Mouse (Mus musculus) cerebellum, postnatal 10 days (tissue): ENCODE results near the gene Timm22.
A peak's percentile ranks its signal among the peaks of the same experiment; 100 is the strongest.

Experiments
- DNase-seq, 2 experiments: peaks; one replicate each; pipeline ENCODE4 v3.0.0; 2021; ENCODE audit warnings: mixed read lengths in 2 of 2

The Timm22 gene

GRCm38 (mm10) chr11:76436864-76437437 is 30.2 kb downstream of the Timm22 start:
- peak; percentile 44 to 53 for DNase-seq

GRCm38 (mm10) chr11:76439666-76440065 is 32.9 kb downstream of the Timm22 start:
- DNase-seq = peak; percentile 68 to 71

- DNase-seq = no peak
Measured at GRCm38 (mm10) chr11:76445459-76445858, 38.7 kb downstream of the Timm22 start.

GRCm38 (mm10) chr11:76446251-76446650 is 39.5 kb downstream of the Timm22 start:
- no peak for DNase-seq

GRCm38 (mm10) chr11:76449520-76450201 is 42.9 kb downstream of the Timm22 start:
- DNase-seq = peak; percentile 86 to 92

GRCm38 (mm10) chr11:76450202-76450561 is 43.4 kb downstream of the Timm22 start:
- DNase-seq = no peak

GRCm38 (mm10) chr11:76454492-76454891 is 47.7 kb downstream of the Timm22 start:
- peak; percentile 89 to 90 for DNase-seq

- peak; percentile 96 to 99 for DNase-seq
Measured at GRCm38 (mm10) chr11:76456233-76456632, 49.5 kb downstream of the Timm22 start.

GRCm38 (mm10) chr11:76456897-76457296 is 50.1 kb downstream of the Timm22 start:
- no peak for DNase-seq

- no peak for DNase-seq
Measured at GRCm38 (mm10) chr11:76458730-76459129, 52.0 kb downstream of the Timm22 start.

GRCm38 (mm10) chr11:76459489-76459888 is 52.7 kb downstream of the Timm22 start:
- DNase-seq = no peak

GRCm38 (mm10) chr11:76461201-76461600 is 54.4 kb downstream of the Timm22 start:
- no peak for DNase-seq

- no peak for DNase-seq
Measured at GRCm38 (mm10) chr11:76461696-76462095, 54.9 kb downstream of the Timm22 start.

- no peak for DNase-seq
Measured at GRCm38 (mm10) chr11:76465879-76466278, 59.1 kb downstream of the Timm22 start.
